Mouse (Mus musculus) cerebellum, adult 8-10 months (tissue): ENCODE results near the gene Cdkl1.
A peak's percentile ranks its signal among the peaks of the same experiment; 100 is the strongest.

Experiments
- DNase-seq: peaks from one replicate; pipeline ENCODE4 v3.0.0; 2022

Cdkl1 gene

DNA sequence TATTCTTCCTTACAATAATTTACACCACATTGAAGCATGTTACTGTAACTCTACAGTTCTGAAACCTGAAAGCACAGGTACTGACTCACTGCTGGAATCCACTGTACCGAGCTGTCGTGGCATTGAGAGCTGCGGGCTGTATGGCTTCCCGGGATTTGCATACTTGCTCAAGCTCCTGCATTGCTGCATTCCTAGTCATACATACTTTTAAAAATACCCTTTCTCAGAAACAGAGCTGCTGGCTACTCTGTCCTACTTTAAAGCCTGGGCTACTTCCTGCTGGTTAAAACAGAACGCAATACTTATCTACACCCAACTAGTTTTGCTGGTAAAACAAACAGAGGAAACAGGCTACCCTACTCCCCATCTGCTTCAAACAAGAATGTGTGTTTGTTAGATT lies 46.9 kb downstream of the Cdkl1 start:
- no peak for DNase-seq

DNA sequence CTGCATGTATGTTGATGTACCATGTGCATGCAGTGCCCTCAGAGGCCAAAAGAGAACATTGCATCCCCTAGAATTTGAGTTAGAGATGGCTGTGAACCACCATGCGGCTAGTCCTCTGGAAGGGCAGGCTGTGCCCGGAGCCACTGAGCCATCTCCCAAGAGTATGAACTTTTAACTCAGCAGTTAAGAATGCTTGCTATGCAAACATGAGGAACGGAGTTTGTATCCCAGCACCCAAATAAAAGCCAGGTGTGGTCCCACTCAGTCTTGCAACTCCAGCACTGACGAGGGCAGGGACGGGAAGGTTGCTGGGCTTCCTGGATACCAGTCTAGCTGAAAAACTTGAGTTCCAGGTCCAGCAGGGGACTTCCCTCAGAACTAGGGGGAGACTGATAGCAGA lies 49.1 kb downstream of the Cdkl1 start:
- DNase-seq = no peak

DNA sequence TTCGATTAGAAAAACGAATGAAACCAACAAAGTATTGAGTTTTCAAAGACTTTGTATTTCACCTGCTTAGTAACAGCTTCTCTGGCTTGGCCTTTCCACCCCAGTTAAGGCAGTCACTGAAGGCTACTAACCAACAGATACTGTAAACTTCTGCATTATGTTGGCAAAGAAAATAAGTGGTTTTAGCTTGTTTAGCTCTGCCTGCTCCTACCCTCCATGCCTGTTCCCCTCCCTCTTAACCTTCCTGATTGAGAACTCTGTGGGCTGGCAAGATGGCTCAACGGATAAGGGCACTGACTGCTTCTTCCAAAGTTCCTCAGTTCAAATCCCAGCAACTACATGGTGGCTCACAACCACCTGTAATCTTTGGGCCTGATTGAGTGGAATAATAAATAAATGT lies 57.1 kb downstream of the Cdkl1 start:
- no peak for DNase-seq

DNA sequence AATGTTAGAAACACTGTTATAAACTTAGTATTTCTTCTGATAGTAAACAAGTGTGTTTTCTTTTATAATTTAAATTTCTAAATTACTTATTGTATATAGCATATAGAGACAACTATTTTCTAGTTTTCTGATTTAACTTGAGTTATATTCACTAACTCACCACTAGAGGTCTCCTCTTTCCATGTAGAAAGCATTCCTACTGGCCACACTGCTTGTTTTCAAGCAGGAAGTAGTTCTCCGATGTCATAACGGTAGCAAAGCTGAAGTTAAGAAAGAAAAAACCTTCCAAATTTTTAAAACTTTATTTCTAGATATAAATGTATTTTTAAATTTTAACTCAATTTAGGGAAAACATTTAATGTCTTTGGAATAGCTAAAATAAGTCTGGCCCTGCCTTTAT lies 57.5 kb downstream of the Cdkl1 start:
- DNase-seq = no peak

DNA sequence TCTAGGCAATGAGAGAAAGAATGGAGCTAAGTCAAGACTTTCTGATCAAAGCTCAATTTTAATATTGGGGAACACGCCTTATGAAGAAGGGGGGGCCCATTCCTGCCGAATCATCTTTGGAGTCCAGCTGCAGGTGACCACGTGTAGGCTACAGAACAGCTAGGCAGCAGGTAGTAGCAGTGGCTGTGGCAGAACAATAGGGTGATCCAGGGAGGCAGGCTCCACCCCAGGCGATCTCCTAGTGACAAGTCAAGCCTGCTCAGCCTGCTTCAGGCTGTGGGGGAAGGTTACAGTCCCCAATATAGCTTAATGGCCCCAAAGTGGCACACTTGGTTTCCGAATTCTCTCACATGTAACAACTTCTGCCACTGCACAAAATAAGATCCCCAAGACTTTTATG lies 58.8 kb downstream of the Cdkl1 start:
- DNase-seq = no peak

DNA sequence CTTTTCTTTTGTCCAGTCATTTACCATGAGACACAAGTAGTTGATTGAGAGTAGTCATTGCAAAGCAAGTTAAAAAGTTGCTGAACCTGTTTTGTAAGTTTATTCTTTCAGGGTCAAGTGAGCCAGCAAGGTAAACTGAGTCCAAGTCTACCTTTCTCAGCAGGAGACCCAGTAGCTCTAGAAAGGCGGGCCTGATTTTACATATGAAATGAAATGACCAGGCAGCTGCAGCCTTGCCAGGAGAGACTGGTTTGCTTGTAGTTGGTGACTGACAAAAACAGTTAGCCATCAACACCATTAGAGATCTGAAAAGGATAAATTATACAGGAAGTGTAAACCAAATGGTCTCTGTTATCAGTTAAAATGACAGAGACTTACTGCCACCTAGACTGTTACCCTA lies 60.8 kb downstream of the Cdkl1 start:
- no peak for DNase-seq

DNA sequence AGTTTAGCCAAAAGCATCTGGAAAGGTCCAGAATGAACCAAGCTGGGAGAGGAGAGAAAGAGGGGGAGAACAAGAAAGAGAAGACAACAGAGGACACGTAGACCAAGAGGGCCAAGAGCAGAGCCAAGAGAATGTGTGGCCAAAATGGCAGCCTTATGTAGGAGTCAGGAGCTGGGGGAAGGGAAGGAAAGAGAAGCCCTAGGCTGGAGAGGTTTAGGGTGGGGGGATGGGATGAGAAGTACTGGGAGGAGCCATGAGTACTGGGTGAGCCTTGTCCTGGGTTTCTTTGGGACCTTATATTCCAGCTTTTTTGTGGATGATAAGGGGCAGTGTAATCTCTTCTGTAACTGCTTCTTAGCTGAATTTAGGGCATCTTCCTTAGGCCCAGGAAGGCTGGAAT lies 61.8 kb downstream of the Cdkl1 start:
- no peak for DNase-seq

DNA sequence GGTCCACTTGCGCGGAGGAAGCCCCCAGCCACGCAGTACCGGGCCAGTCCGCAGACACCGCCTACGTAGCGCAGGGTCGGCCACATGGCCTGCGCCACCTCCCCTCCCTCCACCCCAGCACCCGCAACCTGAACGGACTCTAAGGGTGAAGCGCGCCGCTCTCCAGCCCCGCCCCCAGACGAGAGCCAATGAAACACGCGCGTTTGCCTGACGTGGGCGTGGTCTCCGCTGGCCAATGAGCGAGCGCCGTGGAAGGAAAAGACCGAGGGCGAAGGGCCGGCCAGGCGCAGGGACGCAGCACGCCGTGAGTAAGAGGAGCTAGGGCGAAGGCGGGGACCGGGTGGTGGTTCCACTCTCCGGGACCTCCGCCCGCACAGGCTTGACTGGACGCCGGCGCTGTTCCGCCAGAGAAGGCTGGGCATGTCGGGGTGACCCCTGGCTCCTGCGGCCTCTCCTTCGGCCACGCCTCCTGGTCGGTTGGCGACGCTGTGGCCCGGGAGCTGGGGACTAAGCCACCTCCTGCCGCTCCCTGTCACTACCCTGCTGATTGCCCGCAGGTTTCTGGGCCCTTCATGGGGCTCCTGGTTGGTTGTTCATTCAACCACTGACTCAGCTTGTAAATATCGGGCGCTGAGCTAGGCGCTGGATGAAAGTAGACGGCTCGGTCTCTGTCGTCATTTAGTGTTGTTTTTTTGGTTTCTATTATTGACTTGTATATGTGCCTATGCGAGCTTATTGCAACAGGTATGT lies 66.2 kb downstream of the Cdkl1 start, which contains the start of the genes L2hgdh and Atp5s:
L2hgdh (minus strand) TSS at position 163 of the 750 bp plus-strand sequence.
Atp5s (plus strand) TSS at position 240 of the 750 bp plus-strand sequence.
- DNase-seq = peak; percentile 95

DNA sequence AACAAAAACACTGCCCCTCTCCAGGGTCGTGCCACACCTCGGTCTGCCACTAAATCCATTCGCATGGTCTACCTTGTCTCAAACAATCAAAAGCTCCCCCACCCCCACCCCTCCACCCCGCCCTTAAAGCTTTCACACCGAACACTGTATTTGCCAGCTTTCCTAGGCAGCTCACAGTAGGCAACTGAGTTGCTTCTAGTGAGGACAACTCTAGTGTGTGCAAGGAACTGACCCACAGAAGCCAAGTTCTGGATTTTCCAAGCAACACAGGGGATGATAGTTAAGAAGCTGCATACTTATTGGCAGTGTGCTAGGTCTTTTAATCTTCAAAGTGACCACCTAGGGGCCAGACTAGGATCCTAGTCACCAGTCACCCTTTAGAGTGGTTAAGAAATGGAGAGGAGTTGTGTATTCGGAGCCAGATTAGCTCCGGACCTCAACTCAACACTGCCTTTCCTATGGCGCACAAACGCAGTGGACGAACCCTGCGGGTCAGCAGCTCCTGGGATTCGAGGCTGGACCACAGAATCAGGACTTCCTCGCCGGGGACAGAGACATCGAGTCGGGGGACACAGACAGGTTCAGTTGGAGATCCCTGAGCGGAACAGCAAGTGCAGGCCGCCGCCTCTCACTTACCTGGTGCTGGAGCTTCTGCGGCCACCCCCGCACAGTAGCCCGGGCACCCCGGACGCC lies 66.9 kb downstream of the Cdkl1 start:
- DNase-seq = no peak

DNA sequence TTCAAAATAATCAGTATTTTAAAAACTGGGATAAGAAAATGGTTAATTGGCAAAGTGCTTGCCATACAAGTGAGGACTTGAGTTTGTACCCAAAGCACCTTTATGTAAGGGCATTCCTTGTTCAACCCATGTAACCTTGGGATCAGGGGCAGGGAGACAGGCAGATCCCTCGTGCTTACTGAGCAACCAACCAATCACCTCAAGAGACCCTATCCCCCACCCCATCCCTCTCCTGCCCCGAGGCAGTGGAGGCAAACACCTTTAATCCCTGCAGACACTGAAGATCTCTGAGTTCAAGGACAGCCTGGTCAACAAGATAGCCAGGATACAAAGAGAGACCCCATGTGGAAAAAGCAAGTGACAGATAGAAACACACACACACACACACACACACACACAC lies 67.7 kb downstream of the Cdkl1 start:
- no peak for DNase-seq

DNA sequence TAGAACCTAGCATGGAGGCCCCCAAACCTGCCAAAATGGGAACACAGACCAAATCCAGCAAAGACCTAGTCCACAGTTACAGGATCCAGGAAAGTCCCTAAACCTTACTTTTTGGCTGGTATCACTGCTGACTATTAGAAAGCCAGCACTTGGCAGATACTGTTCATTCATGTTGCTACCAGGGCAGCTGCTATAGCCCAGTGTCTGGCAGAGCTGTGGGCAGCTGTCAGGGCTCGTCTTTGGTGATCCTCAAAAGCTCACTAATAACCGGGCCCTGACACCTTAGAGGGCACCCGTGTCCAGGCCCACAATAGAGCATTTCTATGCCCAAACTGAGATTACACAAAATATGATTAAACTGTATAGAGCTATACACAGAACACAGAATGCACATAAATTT lies 68.2 kb downstream of the Cdkl1 start:
- no peak for DNase-seq

DNA sequence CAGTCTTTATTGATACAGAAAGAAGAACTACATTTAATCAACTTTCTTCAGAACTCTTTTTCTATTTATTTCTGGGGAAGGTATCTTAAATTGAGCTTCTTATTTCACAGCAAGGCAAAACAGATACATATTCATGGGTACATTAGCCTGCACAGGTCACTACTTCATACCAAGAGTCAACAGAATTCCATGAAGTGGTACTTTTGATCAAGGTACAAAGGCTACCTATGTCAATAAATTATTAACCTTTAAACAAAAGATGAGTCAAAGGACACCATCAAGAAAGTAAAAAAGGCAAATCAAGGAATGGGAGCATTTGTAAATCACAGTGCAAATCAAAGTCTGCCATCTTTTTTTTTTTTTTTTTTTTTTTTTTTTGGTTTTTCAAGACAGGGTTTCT lies 77.4 kb downstream of the Cdkl1 start:
- DNase-seq = no peak

DNA sequence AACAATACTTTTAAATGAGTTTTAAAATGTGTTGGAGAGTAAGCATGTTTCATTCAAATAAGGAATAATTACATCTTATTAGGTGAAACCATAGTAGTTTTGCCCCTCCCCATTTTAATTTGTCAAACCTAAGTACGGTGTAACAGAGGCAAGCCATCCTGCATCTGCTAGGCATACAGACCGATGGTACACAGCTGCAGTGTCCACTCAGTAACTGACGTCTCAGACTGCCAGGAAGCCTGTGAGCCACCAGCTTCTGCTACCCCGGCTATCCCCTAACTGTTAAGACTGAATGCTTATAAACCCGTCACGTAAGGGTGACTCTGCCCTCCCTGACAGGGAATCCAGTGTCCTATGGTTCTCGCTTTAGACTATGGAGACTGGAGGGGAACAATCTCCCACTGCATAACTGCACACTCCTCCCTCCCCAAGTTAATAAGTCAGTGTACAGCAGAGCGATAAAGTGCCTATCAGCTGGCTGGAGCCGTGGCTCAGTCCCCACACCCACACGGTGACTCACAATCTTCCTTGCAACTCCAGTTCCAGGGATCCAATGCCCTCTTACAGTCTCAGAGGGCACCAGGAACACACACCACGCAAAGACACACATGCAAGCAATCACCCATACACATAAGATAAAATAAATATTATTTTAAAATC lies 86.1 kb downstream of the Cdkl1 start:
- DNase-seq = no peak

DNA sequence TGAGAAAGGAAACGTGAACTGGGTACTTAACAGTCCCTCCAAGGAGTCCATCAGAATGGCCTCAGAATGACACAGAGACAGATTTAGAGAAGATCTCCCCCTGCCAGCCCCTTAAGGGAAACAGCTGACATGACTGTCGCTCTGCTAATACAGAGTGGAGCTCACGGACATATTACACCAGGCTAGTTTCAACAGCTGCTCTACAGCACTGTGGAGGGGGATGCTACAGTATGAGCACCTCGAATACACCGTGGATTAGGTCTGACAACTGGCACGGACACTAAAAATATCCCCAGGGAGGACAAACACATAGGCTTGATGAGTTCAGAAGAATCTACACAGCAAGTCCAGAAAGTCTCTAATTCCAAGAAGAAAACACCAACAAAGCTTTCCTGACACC lies 92.7 kb downstream of the Cdkl1 start:
- no peak for DNase-seq
